Mouse (Mus musculus): ENCODE results near the gene Mgme1. TPM values are rescaled to one million over a fixed set of nuclear protein-coding genes. Genes with fewer than 3 reads are reported as not detected.

The Mgme1 gene
- total and polyA plus RNA-seq, 3 experiments = 10.6 to 21.9 (median 19.7) TPM

DNA sequence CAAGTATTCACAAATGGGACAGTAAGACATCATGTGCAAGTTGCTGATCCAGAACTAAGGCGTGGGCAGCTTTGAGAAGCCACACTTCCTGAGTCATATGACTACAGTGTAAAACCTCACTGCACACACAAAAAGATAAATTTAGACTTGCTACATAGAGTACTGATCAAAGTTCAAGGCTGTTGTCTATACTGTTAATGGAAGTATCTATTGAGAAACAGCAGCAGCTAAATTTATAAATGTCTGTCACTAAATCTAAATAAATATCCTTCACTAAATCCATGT lies 2.8 kb upstream of the Mgme1 start:
- Histone ChIP-seq H3K9me3 (replicated peaks; ENCODE audit: low read length) (no peaks in the 10 kb centered on the region), H3K4me1 (ENCODE audit: control insufficient read depth in 1 of 2, insufficient read depth in 2 of 2) (peaks cover 3 to 28% of the 10 kb centered on the region in 2 experiments; a peak in 3 of 4 replicates), H3K27ac (ENCODE audit: insufficient read depth, low read depth) (0 out of 2 replicates have a peak overlapping the region, but pooled peaks have one; percentile 23), H3K27me3 (replicated peaks) (no peaks in the 10 kb centered on the region), H3K79me2 (replicated peaks; ENCODE audit: control insufficient read depth, extremely low read depth, insufficient read depth, poor library complexity, severe bottlenecking) (peaks cover 90% of the 10 kb centered on the region), H3K4me2 (ENCODE audit: insufficient read depth, low read depth, poor library complexity, severe bottlenecking) (peak overlapping the region; percentile 95), H3K9ac (ENCODE audit: insufficient read depth, low read depth) (peak overlapping the region; percentile 97; the same call in 1 of the 2 replicates), H3K36me3 (replicated peaks in 1 of 2; ENCODE audit: control insufficient read depth in 1 of 2, insufficient read depth in 1 of 2, low read length in 1 of 2) (peaks cover 16 to 56% of the 10 kb centered on the region in 2 experiments), H3K4me3 (replicated peaks in 1 of 3; ENCODE audit: low read depth in 2 of 3, low read length in 2 of 3, poor library complexity in 1 of 3) (peak overlapping the region; percentile 38 to 83 (median 78))
- in situ Hi-C loops (cut with MboI; ENCODE audit: low pct_ligation_motif_present, low pct_unique_long_range_greater_than_20kb, low sequenced_read_pairs) = no loop called here
- DNase-seq (ENCODE audit: extremely low read depth) = no peak
- no peak for TF ChIP-seq SMC3 (IDR thresholded peaks at IDR 0.05; ENCODE audit: low read depth, low read length)
- 0 out of 2 replicates have a peak, but pooled peaks have one; percentile 46 for TF ChIP-seq MAX (IDR thresholded peaks at IDR 0.05; ENCODE audit: low read length)
- TF ChIP-seq BHLHE40 (IDR thresholded peaks at IDR 0.05; ENCODE audit: low read depth, low read length) = peak; percentile 78
- TF ChIP-seq ELF1 (IDR thresholded peaks at IDR 0.05; ENCODE audit: low read depth, low read length) = no peak
- no peak for TF ChIP-seq USF1 (IDR thresholded peaks at IDR 0.05; ENCODE audit: low read depth, low read length)
- peak; percentile 54; the same call in 1 of the 2 replicates for TF ChIP-seq MEF2A (IDR thresholded peaks at IDR 0.05; ENCODE audit: borderline replicate concordance, low read depth, low read length)
- TF ChIP-seq E2F4 (IDR thresholded peaks at IDR 0.05; ENCODE audit: insufficient replicate concordance, low read depth, low read length) = no peak
- TF ChIP-seq USF2 (conservative IDR thresholded peaks at IDR 0.05; ENCODE audit: low read depth, low read length) = no peak
- TF ChIP-seq ETS1 (conservative IDR thresholded peaks at IDR 0.05; ENCODE audit: low read depth, low read length) = peak; percentile 55
- TF ChIP-seq TBP (conservative IDR thresholded peaks at IDR 0.05; ENCODE audit: low read depth, low read length) = no peak
- no peak for TF ChIP-seq JUND (conservative IDR thresholded peaks at IDR 0.05; ENCODE audit: low read depth, low read length)
- no peak for TF ChIP-seq TCF12 (IDR thresholded peaks at IDR 0.05; ENCODE audit: low read depth, low read length)
- dilution Hi-C loops (cut with MboI; ENCODE audit: extremely low pct_ligation_motif_present, extremely low pct_unique_long_range_greater_than_20kb, low sequenced_read_pairs) = no loop called here

DNA sequence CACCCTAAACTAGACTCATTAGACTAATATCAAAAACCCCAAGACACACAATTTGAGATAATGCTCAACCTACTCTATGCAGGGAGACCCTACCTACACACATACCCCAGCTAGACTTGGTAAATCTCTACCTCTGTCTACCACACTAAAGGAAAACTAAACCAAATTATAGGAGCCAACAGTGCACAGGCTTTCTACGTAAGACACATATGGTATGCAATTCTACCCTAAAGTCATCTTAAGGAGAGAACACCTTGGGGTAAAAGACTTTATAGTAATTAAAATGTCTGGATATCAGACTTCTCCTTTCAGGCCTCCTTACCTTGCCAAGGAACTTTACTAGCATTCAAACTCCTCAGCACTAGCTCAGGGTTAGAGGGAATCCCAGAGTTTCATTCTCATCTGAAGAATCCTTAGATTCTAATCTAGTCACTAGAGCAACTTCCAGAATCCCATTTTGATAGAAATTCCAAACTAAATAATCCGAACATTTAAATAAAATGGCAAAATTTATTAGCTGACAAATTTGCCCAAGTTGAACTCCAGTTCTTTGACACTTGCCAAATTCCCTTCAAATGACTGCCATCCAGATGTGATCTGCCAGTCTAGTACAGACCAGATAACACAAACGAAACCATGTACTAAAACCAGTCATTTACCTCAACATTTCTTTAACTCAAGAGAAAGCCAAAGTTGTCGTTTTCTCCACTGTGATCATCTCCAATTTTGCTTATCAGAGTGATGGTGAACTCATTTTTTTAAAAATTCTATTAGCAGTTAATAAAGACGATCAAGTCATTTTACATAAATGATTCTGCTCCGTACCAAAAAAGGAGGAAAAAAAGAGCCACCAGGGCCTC lies 1.8 kb upstream of the Mgme1 start:
- Histone ChIP-seq H3K27ac (ENCODE audit: insufficient read depth, low read depth) (no peak overlapping the region), H3K4me3 (replicated peaks in 1 of 3; ENCODE audit: low read depth in 2 of 3, low read length in 2 of 3, poor library complexity in 1 of 3) (peak overlapping the region; percentile 78 to 89 (median 83)), H3K79me2 (replicated peaks; ENCODE audit: control insufficient read depth, extremely low read depth, insufficient read depth, poor library complexity, severe bottlenecking) (peaks cover 89% of the 10 kb centered on the region), H3K9me3 (replicated peaks; ENCODE audit: low read length) (no peaks in the 10 kb centered on the region), H3K4me1 (ENCODE audit: control insufficient read depth in 1 of 2, insufficient read depth in 2 of 2) (peaks cover 5 to 28% of the 10 kb centered on the region in 2 experiments), H3K4me2 (ENCODE audit: insufficient read depth, low read depth, poor library complexity, severe bottlenecking) (peak overlapping the region; percentile 95), H3K27me3 (replicated peaks) (no peaks in the 10 kb centered on the region), H3K9ac (ENCODE audit: insufficient read depth, low read depth) (peak overlapping the region; percentile 97), H3K36me3 (replicated peaks in 1 of 2; ENCODE audit: control insufficient read depth in 1 of 2, insufficient read depth in 1 of 2, low read length in 1 of 2) (peaks cover 11 to 47% of the 10 kb centered on the region in 2 experiments)
- in situ Hi-C loops (cut with MboI; ENCODE audit: low pct_ligation_motif_present, low pct_unique_long_range_greater_than_20kb, low sequenced_read_pairs) = no loop called here
- 0 out of 2 replicates have a peak, but pooled peaks have one; percentile 37 for TF ChIP-seq MXI1 (IDR thresholded peaks at IDR 0.05; ENCODE audit: low read depth, low read length)
- peak; percentile 80; the same call in 1 of the 2 replicates for TF ChIP-seq POLR2AphosphoS2 (IDR thresholded peaks at IDR 0.05; ENCODE audit: low read depth, low read length)
- TF ChIP-seq PAX5 (IDR thresholded peaks at IDR 0.05; ENCODE audit: low read length) = no peak
- TF ChIP-seq CHD1 (IDR thresholded peaks at IDR 0.05; ENCODE audit: low read depth, low read length) = peak; percentile 93
- TF ChIP-seq USF2 (conservative IDR thresholded peaks at IDR 0.05; ENCODE audit: low read depth, low read length) = no peak
- no peak for TF ChIP-seq ELF1 (IDR thresholded peaks at IDR 0.05; ENCODE audit: low read depth, low read length)
- TF ChIP-seq HCFC1 (IDR thresholded peaks at IDR 0.05; ENCODE audit: low read depth, low read length) = no peak
- peak; percentile 69 for TF ChIP-seq SIN3A (IDR thresholded peaks at IDR 0.05; ENCODE audit: low read length)
- peak; percentile 17; the same call in 1 of the 2 replicates for TF ChIP-seq ZMIZ1 (IDR thresholded peaks at IDR 0.05; ENCODE audit: low read depth, low read length)
- DNase-seq (ENCODE audit: extremely low read depth) = no peak
- dilution Hi-C loops (cut with MboI; ENCODE audit: extremely low pct_ligation_motif_present, extremely low pct_unique_long_range_greater_than_20kb, low sequenced_read_pairs) = no loop called here
